Comparison of ENCODE assay signal across 8 mouse cellular contexts in genomic region chr17:8525225-8525721, GRCm38 (mm10). TPM values are rescaled to one million over a fixed set of nuclear protein-coding genes. Genes with fewer than 3 reads are reported as not detected.
DNase-seq lines count a peak whose midpoint lies in the region; ATAC-seq and TF ChIP-seq lines count a peak whose summit lies in the region.

Gene Pde10a (plus strand): TSS chr17:8525372.

- ATAC-seq in intestine, postnatal 0 days = 0 out of 2 replicates have a peak, but pooled peaks have one; percentile 16
- no peak for ATAC-seq in liver, embryonic 16.5 days (ENCODE audit: low read depth)
- no peak for ATAC-seq in stomach, embryonic 15.5 days (ENCODE audit: insufficient read depth, low FRiP score, low read depth)

- WGBS in intestine, postnatal 0 days = 4% methylated on average over 22 of the region's 22 CpGs
- 4% methylated on average over 22 of the region's 22 CpGs for whole genome bisulfite sequencing in liver, embryonic 16.5 days (ENCODE audit: insufficient replicate concordance)
- 2% methylated on average over 22 of the region's 22 CpGs for WGBS in stomach, embryonic 15.5 days

- peak within 1 kb of the TSS; percentile 72 for H3K4me2 ChIP-seq in intestine, postnatal 0 days (replicated peaks; ENCODE audit: low read depth)
- peak within 1 kb of the TSS; percentile 54 for H3K4me2 ChIP-seq in liver, embryonic 16.5 days (ENCODE audit: low read depth, low read length)
- peak within 1 kb of the TSS; percentile 94 for H3K4me2 ChIP-seq in stomach, embryonic 15.5 days

- H3K27ac ChIP-seq in intestine, postnatal 0 days (ENCODE audit: low read depth, low read length) = no peak within 1 kb of the TSS
- H3K27ac ChIP-seq in liver, embryonic 16.5 days (ENCODE audit: low read length) = no peak within 1 kb of the TSS
- H3K27ac ChIP-seq in stomach, embryonic 15.5 days = no peak within 1 kb of the TSS

- no peak within 1 kb of the TSS for H3K9ac ChIP-seq in intestine, postnatal 0 days (ENCODE audit: low read depth, low read length)
- H3K9ac ChIP-seq in liver, embryonic 16.5 days (ENCODE audit: low read depth, low read length) = no peak within 1 kb of the TSS
- H3K9ac ChIP-seq in stomach, embryonic 15.5 days = peak within 1 kb of the TSS; percentile 5; the same call in 1 of the 2 replicates

- no peak for TF ChIP-seq CTCF in intestine, postnatal 0 days (IDR thresholded peaks at IDR 0.05; ENCODE audit: low read depth)

- H3K36me3 ChIP-seq in intestine, postnatal 0 days (ENCODE audit: control insufficient read depth, insufficient read depth) = no peaks in the 10 kb centered on the region
- no peaks in the 10 kb centered on the region for H3K36me3 ChIP-seq in liver, embryonic 16.5 days (ENCODE audit: control insufficient read depth, insufficient read depth)
- H3K36me3 ChIP-seq in stomach, embryonic 15.5 days = no peaks in the 10 kb centered on the region

- peaks cover 31% of the 10 kb centered on the region for H3K27me3 ChIP-seq in intestine, postnatal 0 days (replicated peaks; ENCODE audit: control insufficient read depth, insufficient read depth, low read length)
- peaks cover 42% of the 10 kb centered on the region for H3K27me3 ChIP-seq in liver, embryonic 16.5 days (ENCODE audit: control insufficient read depth, insufficient read depth, low read depth, low read length)
- peaks cover 49% of the 10 kb centered on the region for H3K27me3 ChIP-seq in stomach, embryonic 15.5 days (replicated peaks)

- no peaks in the 10 kb centered on the region for H3K4me1 ChIP-seq in intestine, postnatal 0 days (replicated peaks; ENCODE audit: control insufficient read depth, insufficient read depth, low read length)
- no peaks in the 10 kb centered on the region for H3K4me1 ChIP-seq in liver, embryonic 16.5 days (ENCODE audit: control insufficient read depth, low read depth, low read length)
- peaks cover 10% of the 10 kb centered on the region for H3K4me1 ChIP-seq in stomach, embryonic 15.5 days

- H3K9me3 ChIP-seq in intestine, postnatal 0 days (ENCODE audit: control insufficient read depth) = no peaks in the 10 kb centered on the region
- H3K9me3 ChIP-seq in liver, embryonic 16.5 days (replicated peaks; ENCODE audit: control insufficient read depth, low read length) = no peaks in the 10 kb centered on the region
- no peaks in the 10 kb centered on the region for H3K9me3 ChIP-seq in stomach, embryonic 15.5 days

- peak; percentile 20 for DNase-seq in ovary, postnatal 36 days (ENCODE audit: low spot score)
- no peak for DNase-seq in ovary, postnatal 10 days (ENCODE audit: low spot score)
- peak; percentile 86 for DNase-seq in cerebellum, adult 9-11 months
- DNase-seq in gastrocnemius, postnatal 14 days = peak; percentile 37
- no peak for DNase-seq in thymus, adult 18-20 months

- peak within 1 kb of the TSS; percentile 37 for H3K4me3 ChIP-seq in intestine, postnatal 0 days (ENCODE audit: low read depth, low read length)
- peak within 1 kb of the TSS; percentile 36 for H3K4me3 ChIP-seq in liver, embryonic 16.5 days (ENCODE audit: low read depth, low read length)
- H3K4me3 ChIP-seq in stomach, embryonic 15.5 days (replicated peaks) = peak within 1 kb of the TSS; percentile 45

- intact Hi-C loops in gastrocnemius, postnatal 14 days (cut with DNase I; ENCODE audit: low total_unique reads) = no loop called here

RNA-seq across cellular contexts. Expression of gene Pde10a, which starts in this region (rescaled TPM):
- 1 to 10 TPM; 5.2 to 6.5 TPM for total RNA-seq in gastrocnemius, postnatal 14 days (2021)
- 0.47 and 0.84 TPM in 2 replicates for polyA plus RNA-seq in intestine, postnatal 0 days (2015; fragmentation: Nextera tagmentation; extraction: Ambion mirVana)
- polyA plus RNA-seq in liver, embryonic 16.5 days (2015; fragmentation: Nextera tagmentation; extraction: Ambion mirVana) = 0.54 and 0.89 TPM in 2 replicates
- polyA plus RNA-seq in stomach, embryonic 15.5 days (2015; fragmentation: Nextera tagmentation; extraction: Ambion mirVana) = 1.4 and 1.5 TPM in 2 replicates

Comparison
In these comparisons a context has a peak if more than half of its experiments do, and no peak if none do; other contexts are left out.
1. DNase-seq: peak in ovary, postnatal 36 days (single experiment), cerebellum, adult 9-11 months (single experiment) and gastrocnemius, postnatal 14 days (single experiment); none in ovary, postnatal 10 days (single experiment) and thymus, adult 18-20 months (0 of 2).
2. Peak in ATAC-seq, H3K4me3 ChIP-seq and H3K4me2 ChIP-seq in intestine, postnatal 0 days; RNA of the gene not detected or under 1 TPM.
3. Peak in every context shown above with its lines, with median percentiles within 50 percentile points of each other: H3K4me2 ChIP-seq and H3K4me3 ChIP-seq.